Mouse (Mus musculus): ENCODE results near the gene Bard1. TPM values are rescaled to one million over a fixed set of nuclear protein-coding genes. Genes with fewer than 3 reads are reported as not detected.

Bard1 gene
- polyA plus RNA-seq, 1 experiment from 2014 or later = 2.9 TPM

DNA sequence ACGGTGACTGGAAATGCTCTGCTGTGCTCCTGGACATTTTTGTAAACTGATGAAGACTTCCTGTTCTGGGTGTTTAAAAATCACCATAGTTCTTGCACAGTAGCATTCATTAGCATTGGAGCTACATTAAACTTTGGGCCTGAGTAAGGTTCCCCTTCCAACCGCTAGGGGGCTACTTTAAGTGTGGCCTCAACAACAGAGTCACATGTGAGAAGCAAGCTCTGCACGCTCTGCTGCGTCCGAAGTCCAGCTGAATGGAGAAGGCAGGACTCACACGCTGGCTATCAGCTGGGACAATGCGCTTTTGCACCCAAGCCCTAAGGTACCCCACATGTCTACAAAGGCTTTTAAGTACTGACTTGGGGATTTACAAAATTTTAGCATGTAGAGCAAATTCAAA, 65.9 kb downstream of the Bard1 start:
- no peaks in the 10 kb centered on the region for H3K4me1 ChIP-seq
- WGBS = 39% methylated on average over 7 of the region's 7 CpGs
- H3K4me3 ChIP-seq (replicated peaks) = no peak overlapping the region
- peak; percentile 44; the same call in 1 of the 2 replicates for ATAC-seq (ENCODE audit: low FRiP score)
- H3K27ac ChIP-seq = no peak overlapping the region
- H3K9ac ChIP-seq = no peak overlapping the region
- H3K27me3 ChIP-seq = no peaks in the 10 kb centered on the region
- no peak overlapping the region for H3K4me2 ChIP-seq
- H3K36me3 ChIP-seq (replicated peaks) = no peaks in the 10 kb centered on the region
- no peaks in the 10 kb centered on the region for H3K9me3 ChIP-seq

DNA sequence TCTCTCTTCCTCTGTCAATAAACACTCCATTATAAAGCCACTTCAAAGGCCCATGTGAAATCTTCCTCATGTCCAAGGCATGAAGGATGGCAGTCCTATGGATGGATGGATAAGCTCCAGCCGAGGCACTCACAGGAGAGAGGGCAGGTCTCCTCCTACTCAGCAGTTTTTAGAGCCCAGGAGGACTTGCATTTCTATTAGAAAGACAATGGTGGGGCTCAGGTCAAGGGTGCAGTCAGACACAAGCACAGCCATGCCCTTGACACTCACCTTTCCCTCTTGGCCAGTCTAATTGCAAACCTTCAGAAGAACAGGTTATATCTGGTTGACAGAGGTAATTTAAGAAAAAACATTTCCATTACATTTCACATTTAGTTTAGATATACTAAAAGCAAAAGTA, 67.4 kb downstream of the Bard1 start:
- Histone ChIP-seq H3K4me1 (no peaks in the 10 kb centered on the region), H3K4me2 (no peak overlapping the region), H3K27me3 (no peaks in the 10 kb centered on the region), H3K36me3 (replicated peaks) (peaks cover 4% of the 10 kb centered on the region), H3K27ac (no peak overlapping the region), H3K9ac (no peak overlapping the region), H3K9me3 (no peaks in the 10 kb centered on the region), H3K4me3 (replicated peaks) (no peak overlapping the region)
- WGBS = 88% methylated on average over 1 of the region's 1 CpGs
- no peak for ATAC-seq (ENCODE audit: low FRiP score)

DNA sequence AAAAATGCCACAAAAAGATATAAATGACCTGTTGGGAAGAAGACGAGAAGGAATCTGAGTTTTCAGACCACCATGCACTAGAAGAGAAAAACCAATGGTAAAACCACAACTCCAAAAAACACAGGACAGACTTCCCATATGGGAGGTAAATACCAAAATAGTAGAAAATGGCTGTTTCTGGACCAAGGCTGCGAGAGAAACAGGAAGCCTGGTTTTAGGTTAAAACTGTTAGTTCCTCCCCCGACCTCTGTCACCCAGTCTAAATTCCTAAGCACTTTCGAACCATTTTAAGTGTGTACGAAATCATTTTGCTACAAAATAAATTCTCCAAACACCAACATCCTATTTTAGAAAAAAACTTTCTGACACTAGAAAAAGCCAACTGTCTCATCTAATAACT, 80.2 kb downstream of the Bard1 start:
- no peaks in the 10 kb centered on the region for H3K27me3 ChIP-seq
- no peak overlapping the region for H3K4me3 ChIP-seq (replicated peaks)
- WGBS = 92% methylated on average over 5 of the region's 5 CpGs
- no peaks in the 10 kb centered on the region for H3K4me1 ChIP-seq
- H3K36me3 ChIP-seq (replicated peaks) = peaks cover 3% of the 10 kb centered on the region; the same call in 1 of the 2 replicates
- ATAC-seq (ENCODE audit: low FRiP score) = no peak
- H3K9me3 ChIP-seq = no peaks in the 10 kb centered on the region
- H3K27ac ChIP-seq = no peak overlapping the region
- no peak overlapping the region for H3K4me2 ChIP-seq
- H3K9ac ChIP-seq = no peak overlapping the region

DNA sequence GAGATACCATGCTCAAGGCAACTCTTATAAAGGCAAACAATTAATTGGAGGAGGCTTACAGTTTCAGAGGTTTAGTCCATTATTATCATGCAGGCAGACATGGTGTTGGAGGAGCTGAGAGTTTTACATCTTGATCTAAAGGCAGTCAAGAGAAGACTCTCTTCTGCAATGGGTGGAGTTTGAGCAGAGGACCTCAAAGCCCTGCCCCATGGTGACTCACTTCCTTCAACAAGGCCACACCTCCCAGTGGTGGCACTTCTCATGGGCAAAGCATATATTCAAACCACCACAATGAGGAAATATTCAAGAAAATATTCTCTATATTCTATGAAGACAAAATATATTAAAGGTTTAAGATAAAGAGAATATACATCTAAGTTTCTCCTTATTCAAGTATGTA, 88.6 kb downstream of the Bard1 start:
- no peak for ATAC-seq (ENCODE audit: low FRiP score)
- H3K36me3 ChIP-seq (replicated peaks) = no peaks in the 10 kb centered on the region
- no peak overlapping the region for H3K9ac ChIP-seq
- H3K27ac ChIP-seq = no peak overlapping the region
- no peak overlapping the region for H3K4me2 ChIP-seq
- H3K9me3 ChIP-seq = no peaks in the 10 kb centered on the region
- H3K27me3 ChIP-seq = no peaks in the 10 kb centered on the region
- no peaks in the 10 kb centered on the region for H3K4me1 ChIP-seq
- no peak overlapping the region for H3K4me3 ChIP-seq (replicated peaks)

DNA sequence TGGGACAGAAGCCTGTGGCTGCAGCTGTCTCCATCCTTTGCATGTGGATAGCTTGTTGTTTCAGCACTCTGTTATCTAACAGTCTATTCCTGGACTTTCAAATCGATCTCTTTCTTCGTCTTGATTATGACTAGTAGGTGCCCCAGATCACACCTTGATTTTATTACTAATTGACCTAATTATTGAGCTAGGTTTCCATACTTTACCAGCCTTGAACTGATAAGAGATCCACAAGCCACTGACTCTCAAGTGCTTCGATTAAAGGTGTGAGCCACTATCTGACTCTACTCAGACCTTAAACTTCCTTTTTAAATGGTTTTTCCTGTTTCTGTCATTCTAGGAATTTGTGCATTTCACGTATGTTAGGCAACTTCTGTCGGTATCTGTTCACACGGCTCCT, 96.9 kb downstream of the Bard1 start:
- 94% methylated on average over 6 of the region's 6 CpGs for WGBS
- Histone ChIP-seq H3K9ac (no peak overlapping the region), H3K4me1 (no peaks in the 10 kb centered on the region), H3K27ac (no peak overlapping the region), H3K36me3 (replicated peaks) (no peaks in the 10 kb centered on the region), H3K4me2 (no peak overlapping the region), H3K4me3 (replicated peaks) (no peak overlapping the region), H3K27me3 (no peaks in the 10 kb centered on the region), H3K9me3 (no peaks in the 10 kb centered on the region)
- no peak for ATAC-seq (ENCODE audit: low FRiP score)

DNA sequence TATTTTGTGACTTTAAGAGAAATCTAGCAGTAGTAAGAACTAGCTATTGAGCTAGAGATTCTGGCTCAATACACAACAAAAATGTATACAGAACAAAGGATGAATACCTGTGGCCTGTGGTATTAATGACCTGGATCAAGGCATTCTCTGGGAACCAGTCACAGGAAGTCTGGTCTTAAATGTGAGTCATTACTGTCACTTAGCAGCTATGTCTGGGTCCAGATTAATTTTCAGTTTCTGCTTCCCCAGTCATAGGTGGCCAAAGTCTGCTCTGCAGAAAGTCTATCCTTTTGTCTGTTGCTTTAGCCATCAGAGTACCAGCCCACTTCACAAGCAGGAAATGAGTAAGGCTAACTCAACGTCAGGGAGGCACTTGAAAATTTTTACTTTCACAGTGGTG, 98.8 kb downstream of the Bard1 start:
- H3K27ac ChIP-seq = no peak overlapping the region
- no peak overlapping the region for H3K4me3 ChIP-seq (replicated peaks)
- H3K27me3 ChIP-seq = no peaks in the 10 kb centered on the region
- no peaks in the 10 kb centered on the region for H3K4me1 ChIP-seq
- ATAC-seq (ENCODE audit: low FRiP score) = no peak
- 65% methylated on average over 1 of the region's 1 CpGs for WGBS
- no peaks in the 10 kb centered on the region for H3K9me3 ChIP-seq
- no peak overlapping the region for H3K9ac ChIP-seq
- no peaks in the 10 kb centered on the region for H3K36me3 ChIP-seq (replicated peaks)
- H3K4me2 ChIP-seq = no peak overlapping the region

DNA sequence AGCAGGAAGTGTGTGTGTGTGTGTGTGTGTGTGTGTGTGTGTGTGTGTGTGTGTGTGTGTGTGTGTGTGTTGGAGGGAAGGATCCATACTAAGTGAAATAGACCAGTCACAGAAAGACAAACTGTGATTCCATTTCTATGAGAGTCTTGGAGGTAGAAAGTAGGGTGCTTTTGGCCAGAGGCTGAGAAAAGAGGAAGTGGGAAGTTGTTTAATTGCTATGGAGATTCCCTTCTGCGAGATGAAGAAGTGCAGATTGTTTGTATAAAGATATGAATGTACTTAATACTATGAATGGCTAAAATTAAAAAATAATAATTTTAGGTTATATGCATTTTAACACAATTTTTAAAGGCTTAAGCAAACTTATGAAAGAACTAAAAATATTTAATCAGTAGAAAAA, 99.2 kb downstream of the Bard1 start:
- H3K4me1 ChIP-seq = no peaks in the 10 kb centered on the region
- no peaks in the 10 kb centered on the region for H3K27me3 ChIP-seq
- 94% methylated on average over 1 of the region's 1 CpGs for WGBS
- no peaks in the 10 kb centered on the region for H3K36me3 ChIP-seq (replicated peaks)
- ATAC-seq (ENCODE audit: low FRiP score) = no peak
- H3K9me3 ChIP-seq = no peaks in the 10 kb centered on the region
- no peak overlapping the region for H3K27ac ChIP-seq
- H3K4me3 ChIP-seq (replicated peaks) = no peak overlapping the region
- no peak overlapping the region for H3K4me2 ChIP-seq
- no peak overlapping the region for H3K9ac ChIP-seq

DNA sequence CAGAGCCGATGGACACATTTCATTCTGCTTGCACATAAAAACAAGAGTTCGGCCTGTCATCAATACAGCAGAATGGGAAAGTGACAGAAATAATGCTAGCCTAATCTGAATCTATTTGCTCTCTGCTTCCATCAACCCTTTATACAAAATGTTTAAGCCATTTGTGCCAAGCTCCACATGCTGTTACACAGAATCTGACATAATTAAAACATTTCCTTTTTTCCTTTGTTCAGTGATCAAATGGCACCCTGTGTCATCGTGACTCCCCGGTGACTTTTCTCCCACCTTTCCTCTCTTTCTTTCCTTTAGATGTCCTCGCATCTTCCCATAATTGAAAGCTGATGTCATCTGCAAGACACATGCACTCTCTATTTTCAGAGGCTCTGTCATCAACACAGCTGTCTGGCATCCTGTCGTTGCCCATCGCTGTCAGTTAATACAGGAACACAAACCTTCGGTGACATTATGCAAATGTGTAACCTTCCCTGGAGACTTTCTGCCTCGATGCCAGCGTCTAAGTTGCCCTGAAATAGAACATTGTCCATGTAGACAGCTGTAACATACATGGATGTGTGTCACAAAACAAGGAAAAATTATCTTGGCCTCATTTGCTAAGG, 105.5 kb downstream of the Bard1 start:
- no peak overlapping the region for H3K4me2 ChIP-seq
- ATAC-seq (ENCODE audit: low FRiP score) = no peak
- H3K4me1 ChIP-seq = no peaks in the 10 kb centered on the region
- H3K27me3 ChIP-seq = no peaks in the 10 kb centered on the region
- 75% methylated on average over 10 of the region's 10 CpGs for WGBS
- no peak overlapping the region for H3K9ac ChIP-seq
- no peaks in the 10 kb centered on the region for H3K36me3 ChIP-seq (replicated peaks)
- H3K9me3 ChIP-seq = no peaks in the 10 kb centered on the region
- no peak overlapping the region for H3K27ac ChIP-seq
- H3K4me3 ChIP-seq (replicated peaks) = no peak overlapping the region

DNA sequence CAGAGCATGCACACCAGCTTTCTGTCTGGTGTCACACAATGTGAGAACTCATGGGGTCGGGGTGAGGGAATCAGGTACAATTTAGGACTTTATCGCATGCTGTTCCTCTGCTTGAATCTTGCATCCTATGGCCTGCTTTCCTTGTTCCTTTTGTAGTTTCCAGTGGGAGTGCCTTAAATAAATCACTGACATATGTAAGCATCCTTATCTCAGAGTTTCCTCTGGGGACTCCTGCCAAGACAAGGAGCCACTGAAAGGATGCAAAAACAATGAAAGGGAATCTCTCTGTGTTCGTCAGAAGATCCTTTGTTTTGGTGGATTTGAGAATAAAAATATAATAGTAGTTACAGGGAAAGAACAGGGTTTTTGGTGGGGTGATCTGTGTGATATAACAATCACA, 106.2 kb downstream of the Bard1 start:
- Histone ChIP-seq H3K27me3 (no peaks in the 10 kb centered on the region), H3K4me2 (no peak overlapping the region), H3K9me3 (no peaks in the 10 kb centered on the region), H3K36me3 (replicated peaks) (no peaks in the 10 kb centered on the region), H3K9ac (no peak overlapping the region), H3K27ac (no peak overlapping the region), H3K4me3 (replicated peaks) (no peak overlapping the region), H3K4me1 (no peaks in the 10 kb centered on the region)
- ATAC-seq (ENCODE audit: low FRiP score) = no peak
- 75% methylated on average over 3 of the region's 3 CpGs for WGBS
